ENCODE assay signal across 15 mouse cellular contexts in genomic region chr4:105206102-105206501, GRCm38 (mm10). TPM values are rescaled to one million over a fixed set of nuclear protein-coding genes. Genes with fewer than 3 reads are reported as not detected.
DNase-seq lines count a peak whose midpoint lies in the region; ATAC-seq and TF ChIP-seq lines count a peak whose summit lies in the region.
"Had no signal": no experiment of that assay in that cellular context is flagged by ENCODE, and none has a peak within 500 bp of the region (broad histone marks: within the 10 kb centered on the region; RNA-seq: fewer than 3 reads in every experiment).

No protein-coding gene starts in this region.

- peaks cover 34% of the 10 kb centered on the region for H3K4me1 ChIP-seq in heart, embryonic 10.5 days
- H3K4me1 ChIP-seq in heart, adult 2 months (ENCODE audit: control insufficient read depth, insufficient read depth, low read length), result peaks cover 29% of the 10 kb centered on the region
- peaks cover 44% of the 10 kb centered on the region for H3K4me1 ChIP-seq in midbrain, embryonic 13.5 days (replicated peaks)
- H3K4me1 ChIP-seq in midbrain, embryonic 10.5 days, result peaks cover 44% of the 10 kb centered on the region
- peaks cover 59% of the 10 kb centered on the region for H3K4me1 ChIP-seq in intestine, embryonic 15.5 days (replicated peaks)

- no peak for TF ChIP-seq EP300 in heart, adult 2 months (IDR thresholded peaks at IDR 0.05; ENCODE audit: insufficient read depth, low read depth, low read length)

- H3K79me2 ChIP-seq in heart, adult 2 months (replicated peaks; ENCODE audit: control insufficient read depth, insufficient read depth, low read length), result no peaks in the 10 kb centered on the region; the same call in none of the 2 replicates

- no peak for TF ChIP-seq CTCF in heart, adult 2 months (IDR thresholded peaks at IDR 0.05)

- 69% methylated on average over 6 of the region's 6 CpGs for WGBS in heart, embryonic 10.5 days
- 78% methylated on average over 6 of the region's 6 CpGs for WGBS in heart, adult 2 months
- 89% methylated on average over 6 of the region's 6 CpGs for WGBS in midbrain, embryonic 13.5 days
- 87% methylated on average over 6 of the region's 6 CpGs for WGBS in midbrain, embryonic 10.5 days
- WGBS in intestine, embryonic 15.5 days, result 58% methylated on average over 6 of the region's 6 CpGs

- H3K9me3 ChIP-seq in heart, embryonic 10.5 days, result no peaks in the 10 kb centered on the region
- H3K9me3 ChIP-seq in midbrain, embryonic 13.5 days, result no peaks in the 10 kb centered on the region
- H3K9me3 ChIP-seq in midbrain, embryonic 10.5 days (replicated peaks), result no peaks in the 10 kb centered on the region
- H3K9me3 ChIP-seq in intestine, embryonic 15.5 days, result no peaks in the 10 kb centered on the region

- no peaks in the 10 kb centered on the region for H3K27me3 ChIP-seq in heart, embryonic 10.5 days (ENCODE audit: insufficient read depth, poor library complexity, severe bottlenecking)
- no peaks in the 10 kb centered on the region for H3K27me3 ChIP-seq in heart, adult 2 months (ENCODE audit: control insufficient read depth, insufficient read depth, low read length)
- no peaks in the 10 kb centered on the region for H3K27me3 ChIP-seq in midbrain, embryonic 13.5 days
- no peaks in the 10 kb centered on the region for H3K27me3 ChIP-seq in midbrain, embryonic 10.5 days (ENCODE audit: low read depth, poor library complexity, severe bottlenecking)
- H3K27me3 ChIP-seq in intestine, embryonic 15.5 days (replicated peaks), result no peaks in the 10 kb centered on the region

- no peak for DNase-seq in heart, embryonic 10.5 days (ENCODE audit: low spot score)
- no peak for DNase-seq in heart, adult 2 months
- DNase-seq in midbrain, embryonic 10.5 days (ENCODE audit: low spot score), result no peak
- DNase-seq in thymus, postnatal 36 days, result no peak
- DNase-seq in heart, postnatal 10 days, result no peak
- DNase-seq: adrenal gland, adult 2 months; B cell, adult 2 months; cerebellum, adult 11 months; heart, postnatal 4 days; midbrain, embryonic 14.5 days; thymus, postnatal 25 days had no signal

- ATAC-seq in midbrain, embryonic 13.5 days, result no peak
- ATAC-seq in intestine, embryonic 15.5 days, result no peak
- no peak for ATAC-seq in megakaryocyte-erythroid progenitor cell, adult 5-6 weeks (replicated peaks; ENCODE audit: low FRiP score, low TSS enrichment, poor library complexity, severe bottlenecking)

- no peak overlapping the region for H3K4me2 ChIP-seq in midbrain, embryonic 13.5 days (replicated peaks)
- no peak overlapping the region for H3K4me2 ChIP-seq in intestine, embryonic 15.5 days (replicated peaks)

- H3K4me3 ChIP-seq in heart, embryonic 10.5 days, result no peak overlapping the region
- H3K4me3 ChIP-seq in heart, adult 2 months, result no peak overlapping the region
- no peak overlapping the region for H3K4me3 ChIP-seq in midbrain, embryonic 13.5 days (replicated peaks)
- no peak overlapping the region for H3K4me3 ChIP-seq in midbrain, embryonic 10.5 days
- no peak overlapping the region for H3K4me3 ChIP-seq in intestine, embryonic 15.5 days (replicated peaks)

- TF ChIP-seq POLR2A in heart, adult 2 months (IDR thresholded peaks at IDR 0.05; ENCODE audit: insufficient read depth, low read depth, low read length), result no peak

- H3K9ac ChIP-seq in heart, adult 2 months (ENCODE audit: low read depth, low read length), result no peak overlapping the region
- H3K9ac ChIP-seq in midbrain, embryonic 13.5 days (replicated peaks), result no peak overlapping the region
- H3K9ac ChIP-seq in intestine, embryonic 15.5 days, result 0 out of 2 replicates have a peak overlapping the region, but pooled peaks have one; percentile 1
- H3K9ac ChIP-seq: liver, embryonic 14.5 days had no signal

- peaks cover 18% of the 10 kb centered on the region for H3K36me3 ChIP-seq in heart, embryonic 10.5 days
- H3K36me3 ChIP-seq in heart, adult 2 months (ENCODE audit: control insufficient read depth, insufficient read depth, low read length), result peaks cover 24% of the 10 kb centered on the region
- H3K36me3 ChIP-seq in midbrain, embryonic 13.5 days, result peaks cover 20% of the 10 kb centered on the region
- peaks cover 39% of the 10 kb centered on the region for H3K36me3 ChIP-seq in midbrain, embryonic 10.5 days
- H3K36me3 ChIP-seq in intestine, embryonic 15.5 days, result 0 out of 2 replicates have a peak, but pooled peaks cover 9% of the 10 kb centered on the region

- peak overlapping the region; percentile 69 for H3K27ac ChIP-seq in heart, embryonic 10.5 days
- no peak overlapping the region; the same call in 1 of the 2 replicates for H3K27ac ChIP-seq in heart, adult 2 months
- peak overlapping the region; percentile 17; the same call in 1 of the 2 replicates for H3K27ac ChIP-seq in midbrain, embryonic 13.5 days
- H3K27ac ChIP-seq in midbrain, embryonic 10.5 days (replicated peaks), result no peak overlapping the region
- H3K27ac ChIP-seq in intestine, embryonic 15.5 days, result peak overlapping the region; percentile 68
- H3K27ac ChIP-seq: liver, embryonic 14.5 days had no signal

- intact Hi-C loops in heart, adult 2 months (cut with DNase I), result no loop called here
- intact Hi-C loops in heart, postnatal 10 days (cut with DNase I), result no loop called here

RNA-seq across cellular contexts. Expression of gene Plpp3, which starts 49.0 kb away (rescaled TPM):
- polyA plus RNA-seq in heart, embryonic 10.5 days (2016; fragmentation: Nextera tagmentation; extraction: Ambion mirVana), result 22.9 and 38.5 TPM in 2 replicates
- total RNA-seq in heart, adult 2 months (2021), result 10 to 100 TPM; 64.8 to 74.0 TPM
- 76.9 and 92.0 TPM in 2 replicates for polyA plus RNA-seq in heart, adult 2 months (2012; rRNA removed)
- polyA plus RNA-seq in midbrain, embryonic 13.5 days (2015; fragmentation: Nextera tagmentation; extraction: Ambion mirVana), result 58.5 TPM in 2 replicates
- 44.5 and 55.6 TPM in 2 replicates for polyA plus RNA-seq in midbrain, embryonic 10.5 days (2016; fragmentation: Nextera tagmentation; extraction: Ambion mirVana)
- 41.2 and 42.0 TPM in 2 replicates for polyA plus RNA-seq in intestine, embryonic 15.5 days (2015; fragmentation: Nextera tagmentation; extraction: Ambion mirVana)
- total RNA-seq in megakaryocyte-erythroid progenitor cell, adult 5-6 weeks (2014; fragmentation: Nextera tagmentation), result 0.47 and 0.94 TPM in 2 replicates
- total RNA-seq in megakaryocyte-erythroid progenitor cell, adult 5-6 weeks (2017), result 0.72 TPM in 1 of 2 replicates, not detected in the other
- 10 to 100 TPM; 73.2 to 73.9 TPM for total RNA-seq in heart, postnatal 10 days (2021)

Comparison
In these comparisons a context has a peak if more than half of its experiments do, and no peak if none do; other contexts are left out.
1. H3K27ac ChIP-seq: peak in heart, embryonic 10.5 days (single experiment), midbrain, embryonic 13.5 days (single experiment) and intestine, embryonic 15.5 days (single experiment); none in heart, adult 2 months (single experiment) and midbrain, embryonic 10.5 days (single experiment).